Mouse (Mus musculus): ENCODE measurements around the gene Sco1. TPM values are rescaled to one million over a fixed set of nuclear protein-coding genes. Genes with fewer than 3 reads are reported as not detected.

The Sco1 gene
- polyA plus RNA-seq, 1 experiment from 2014 or later = 20.4 TPM

GRCm38 (mm10) chr11:67114261-67114660, 61.8 kb downstream of the Sco1 start:
- no peak overlapping the region for H3K27ac ChIP-seq (replicated peaks in 1 of 2; ENCODE audit: control insufficient read depth in 1 of 2, insufficient read depth in 1 of 2, low read depth in 2 of 2, low read length in 2 of 2)
- H3K9ac ChIP-seq (ENCODE audit: low read length) = no peak overlapping the region
- no peaks in the 10 kb centered on the region for H3K27me3 ChIP-seq (ENCODE audit: control insufficient read depth, insufficient read depth, low read length)
- WGBS = 86% methylated on average over 5 of the region's 5 CpGs
- H3K36me3 ChIP-seq (ENCODE audit: control insufficient read depth, insufficient read depth, low read length) = no peaks in the 10 kb centered on the region
- ATAC-seq (ENCODE audit: insufficient number of reproducible peaks, insufficient read depth, low FRiP score, low read depth) = no peak
- no peaks in the 10 kb centered on the region for H3K9me3 ChIP-seq (ENCODE audit: control insufficient read depth, low read length)
- H3K4me2 ChIP-seq (ENCODE audit: low read length) = no peak overlapping the region
- H3K4me1 ChIP-seq (ENCODE audit: control insufficient read depth in 2 of 2, insufficient read depth in 2 of 2, low read length in 2 of 2) = no peaks in the 10 kb centered on the region
- H3K4me3 ChIP-seq (ENCODE audit: control insufficient read depth in 1 of 2, insufficient read depth in 1 of 2, low read depth in 1 of 2, low read length in 2 of 2) = no peak overlapping the region

- Histone ChIP-seq H3K9ac (ENCODE audit: low read length) (no peak overlapping the region), H3K9me3 (ENCODE audit: control insufficient read depth, low read length) (no peaks in the 10 kb centered on the region), H3K4me1 (ENCODE audit: control insufficient read depth in 2 of 2, insufficient read depth in 2 of 2, low read length in 2 of 2) (no peaks in the 10 kb centered on the region), H3K27ac (replicated peaks in 1 of 2; ENCODE audit: control insufficient read depth in 1 of 2, insufficient read depth in 1 of 2, low read depth in 2 of 2, low read length in 2 of 2) (no peak overlapping the region), H3K27me3 (ENCODE audit: control insufficient read depth, insufficient read depth, low read length) (no peaks in the 10 kb centered on the region), H3K36me3 (ENCODE audit: control insufficient read depth, insufficient read depth, low read length) (no peaks in the 10 kb centered on the region), H3K4me3 (ENCODE audit: control insufficient read depth in 1 of 2, insufficient read depth in 1 of 2, low read depth in 1 of 2, low read length in 2 of 2) (no peak overlapping the region), H3K4me2 (ENCODE audit: low read length) (no peak overlapping the region)
- ATAC-seq (ENCODE audit: insufficient number of reproducible peaks, insufficient read depth, low FRiP score, low read depth) = no peak
- WGBS = 75% methylated on average over 12 of the region's 12 CpGs
Observed at GRCm38 (mm10) chr11:67114901-67115300, 62.4 kb downstream of the Sco1 start.

Small RNA genes within 50 kb of the gene (microRNA-seq; reads per million reads assigned to microRNA genes)
- gene Mir6923 = not detected

Other genes with a start within 250 kb of the Sco1 start
- 8.6 and 8.9 TPM in 2 replicates for gene Pirt, start 140.7 kb upstream of the Sco1 start, polyA plus RNA-seq (2014; fragmentation: Nextera tagmentation; extraction: Ambion mirVana)
- 0.22 TPM in 1 of 2 replicates, not detected in the other for gene Tmem238l, start 96.0 kb upstream of the Sco1 start, polyA plus RNA-seq (2014; fragmentation: Nextera tagmentation; extraction: Ambion mirVana)
- 1.7 and 2.5 TPM in 2 replicates for gene Tmem220, start 27.5 kb upstream of the Sco1 start, polyA plus RNA-seq (2014; fragmentation: Nextera tagmentation; extraction: Ambion mirVana)
- 17.8 and 20.4 TPM in 2 replicates for gene Adprm, start 76 bp upstream of the Sco1 start, polyA plus RNA-seq (2014; fragmentation: Nextera tagmentation; extraction: Ambion mirVana)
- gene Myh3, start 25.6 kb downstream of the Sco1 start, polyA plus RNA-seq (2014; fragmentation: Nextera tagmentation; extraction: Ambion mirVana) = 0.57 TPM in 1 of 2 replicates, not detected in the other
- gene Myh2, start 118.4 kb downstream of the Sco1 start, polyA plus RNA-seq (2014; fragmentation: Nextera tagmentation; extraction: Ambion mirVana) = not detected in 2 replicates
- 0.28 and 0.30 TPM in 2 replicates for gene Myh1, start 147.4 kb downstream of the Sco1 start, polyA plus RNA-seq (2014; fragmentation: Nextera tagmentation; extraction: Ambion mirVana)
- gene Myh4, start 185.4 kb downstream of the Sco1 start, polyA plus RNA-seq (2014; fragmentation: Nextera tagmentation; extraction: Ambion mirVana) = not detected in 2 replicates
- 1.0 and 1.1 TPM in 2 replicates for gene Myh8, start 224.5 kb downstream of the Sco1 start, polyA plus RNA-seq (2014; fragmentation: Nextera tagmentation; extraction: Ambion mirVana)